Mouse (Mus musculus) stomach, postnatal 0 days (tissue): ENCODE measurements at regions not wholly inside any gene's neighbourhood (a gene's known extent, or its start where the extent isn't known, plus 50 kb on each side); places are given as distances from the start of the nearest gene placed in this dataset.

Experiments used
- ATAC-seq: fragments of 200-750 bp; cut with Nextera tagmentation; 2 replicates; pipeline ENCODE4 v1.8.0; 2017; ENCODE audit not compliant: low FRiP score, low TSS enrichment
- DNase-seq: peaks from one replicate; pipeline ENCODE4 v3.0.0-alpha.2; 2016; ENCODE audit warnings: low spot score
- H3K27ac ChIP-seq: fragments of 300-500 bp; sonication (generic); replicated peaks from 2 replicates; pipeline ENCODE4 v1.5.1; 2014; ENCODE audit warnings: mild to moderate bottlenecking, control low read depth
- H3K27me3 ChIP-seq: fragments of 300-500 bp; sonication (generic); 2 replicates; pipeline ENCODE4 v1.6.1; 2014; ENCODE audit warnings: low read length; ENCODE audit not compliant: control insufficient read depth, insufficient read depth
- H3K36me3 ChIP-seq: fragments of 300-500 bp; sonication (generic); 2 replicates; pipeline ENCODE4 v1.6.1; 2014; ENCODE audit warnings: low read length, mixed read lengths; ENCODE audit not compliant: control insufficient read depth, insufficient read depth
- H3K4me1 ChIP-seq: fragments of 300-500 bp; sonication (generic); replicated peaks from 2 replicates; pipeline ENCODE4 v1.6.1; 2014; ENCODE audit warnings: antibody characterized with exemption; ENCODE audit not compliant: control insufficient read depth, insufficient read depth
- H3K4me2 ChIP-seq: fragments of 300-500 bp; sonication (generic); replicated peaks from 2 replicates; pipeline ENCODE4 v1.6.1; 2014; ENCODE audit warnings: low read depth, mild to moderate bottlenecking, control low read depth, moderate library complexity
- H3K4me3 ChIP-seq: fragments of 300-500 bp; sonication (generic); 2 replicates; pipeline ENCODE4 v1.5.1; 2014; ENCODE audit warnings: low read depth, low read length, control low read depth
- H3K9ac ChIP-seq: fragments of 300-500 bp; sonication (generic); 2 replicates; pipeline ENCODE4 v1.6.1; 2014; ENCODE audit warnings: mild to moderate bottlenecking, low read length, control low read depth, mixed read lengths
- H3K9me3 ChIP-seq: fragments of 300-500 bp; sonication (generic); 2 replicates; pipeline ENCODE4 v1.6.1; 2016; ENCODE audit warnings: low read length; ENCODE audit not compliant: control insufficient read depth
- CTCF ChIP-seq: IDR thresholded peaks from 2 replicates; pipeline ENCODE4 v1.5.1; 2016; ENCODE audit warnings: antibody characterized with exemption, low read depth, mild to moderate bottlenecking, moderate library complexity
- EP300 ChIP-seq: optimal IDR thresholded peaks from 2 replicates; pipeline ENCODE3; 2016; ENCODE audit warnings: antibody characterized with exemption
- WGBS: fragments of 180-500 bp; shearing (Covaris S2); extraction: QIAGEN DNeasy Blood & Tissue Kit; methylation state at CpG from one replicate; pipeline ENCODE4 v1.1.7; 2014; 5-methylcytosine and 5-hydroxymethylcytosine counted together

- H3K9ac ChIP-seq = no peak overlapping the region
- 67% methylated on average over 2 of the region's 2 CpGs for whole genome bisulfite sequencing
- TF ChIP-seq CTCF (no peak), EP300 (no peak)
Measured at GRCm38 (mm10) chr3:102354771-102355170, 114.9 kb upstream of the Ngf start.

GRCm38 (mm10) chr3:102353277-102353900 lies 116.3 kb upstream of the Ngf start:
- H3K9me3 ChIP-seq = no peaks in the 10 kb centered on the region
- no peak overlapping the region for H3K9ac ChIP-seq
- no peak for DNase-seq
- no peak overlapping the region for H3K4me3 ChIP-seq
- H3K4me1 ChIP-seq = no peaks in the 10 kb centered on the region
- TF ChIP-seq CTCF = no peak
- TF ChIP-seq EP300 = no peak
- H3K4me2 ChIP-seq = no peak overlapping the region
- ATAC-seq = no peak
- no peaks in the 10 kb centered on the region for H3K36me3 ChIP-seq
- H3K27ac ChIP-seq = no peak overlapping the region
- no peaks in the 10 kb centered on the region for H3K27me3 ChIP-seq
- 83% methylated on average over 6 of the region's 6 CpGs for WGBS

More at GRCm38 (mm10) chr3:102354771-102355170, 114.9 kb upstream of the Ngf start:
- no peak for DNase-seq
- no peak overlapping the region for H3K4me2 ChIP-seq
- no peak overlapping the region for H3K4me3 ChIP-seq
- H3K27ac ChIP-seq = no peak overlapping the region
- ATAC-seq = no peak
- no peaks in the 10 kb centered on the region for H3K27me3 ChIP-seq
- no peaks in the 10 kb centered on the region for H3K36me3 ChIP-seq
- no peaks in the 10 kb centered on the region for H3K4me1 ChIP-seq
- H3K9me3 ChIP-seq = no peaks in the 10 kb centered on the region

- no peaks in the 10 kb centered on the region for H3K9me3 ChIP-seq
- no peaks in the 10 kb centered on the region for H3K27me3 ChIP-seq
- no peak for TF ChIP-seq CTCF
- TF ChIP-seq EP300 = no peak
- H3K36me3 ChIP-seq = no peaks in the 10 kb centered on the region
- H3K27ac ChIP-seq = no peak overlapping the region
- WGBS = 80% methylated on average over 3 of the region's 3 CpGs
- H3K4me2 ChIP-seq = no peak overlapping the region
- no peaks in the 10 kb centered on the region for H3K4me1 ChIP-seq
- H3K9ac ChIP-seq = no peak overlapping the region
- DNase-seq (no peak), ATAC-seq (no peak)
- H3K4me3 ChIP-seq = no peak overlapping the region
Measured at GRCm38 (mm10) chr3:102346077-102346476, 123.6 kb upstream of the Ngf start.

- H3K4me3 ChIP-seq = no peak overlapping the region
- no peaks in the 10 kb centered on the region for H3K36me3 ChIP-seq
- ATAC-seq = no peak
- no peak for DNase-seq
- no peak overlapping the region for H3K27ac ChIP-seq
- 56% methylated on average over 5 of the region's 5 CpGs for WGBS
- no peaks in the 10 kb centered on the region for H3K4me1 ChIP-seq
- TF ChIP-seq CTCF (no peak), EP300 (no peak)
- no peaks in the 10 kb centered on the region for H3K9me3 ChIP-seq
- H3K9ac ChIP-seq = no peak overlapping the region
- H3K27me3 ChIP-seq = no peaks in the 10 kb centered on the region
- H3K4me2 ChIP-seq = no peak overlapping the region
Measured at GRCm38 (mm10) chr3:102345291-102345690, 124.4 kb upstream of the Ngf start.

- TF ChIP-seq EP300 = no peak
- no peak for TF ChIP-seq CTCF
- WGBS = 40% methylated on average over 5 of the region's 5 CpGs
- ATAC-seq (no peak), DNase-seq (no peak)
- Histone ChIP-seq H3K36me3 (no peaks in the 10 kb centered on the region), H3K27me3 (no peaks in the 10 kb centered on the region), H3K27ac (no peak overlapping the region), H3K9ac (no peak overlapping the region), H3K4me3 (no peak overlapping the region), H3K4me2 (no peak overlapping the region), H3K9me3 (no peaks in the 10 kb centered on the region), H3K4me1 (no peaks in the 10 kb centered on the region)
Measured at GRCm38 (mm10) chr3:102340731-102341130, 129.0 kb upstream of the Ngf start.

- H3K4me3 ChIP-seq = no peak overlapping the region
- ATAC-seq (peak; percentile 81), DNase-seq (peak; percentile 20)
- H3K27me3 ChIP-seq = no peaks in the 10 kb centered on the region
- WGBS = 44% methylated on average over 8 of the region's 8 CpGs
- H3K4me2 ChIP-seq = no peak overlapping the region
- no peaks in the 10 kb centered on the region for H3K4me1 ChIP-seq
- TF ChIP-seq CTCF (no peak), EP300 (no peak)
- H3K9ac ChIP-seq = no peak overlapping the region
- H3K9me3 ChIP-seq = no peaks in the 10 kb centered on the region
- H3K36me3 ChIP-seq = no peaks in the 10 kb centered on the region
- H3K27ac ChIP-seq = no peak overlapping the region
Measured at GRCm38 (mm10) chr3:102337881-102338280, 131.8 kb upstream of the Ngf start.
